Mouse (Mus musculus) heart, postnatal 0 days (tissue): Measurements from ENCODE around the gene Mthfd2l. TPM values are rescaled to one million over a fixed set of nuclear protein-coding genes. Genes with fewer than 3 reads are reported as not detected.

ENCODE experiments used
- ATAC-seq: fragments of 200-750 bp; cut with Nextera tagmentation; 2 replicates; pipeline ENCODE4 v1.8.0; 2017; ENCODE audit warnings: low read depth, moderate number of reproducible peaks, moderate library complexity; ENCODE audit not compliant: insufficient read depth
- DNase-seq: peaks from one replicate; pipeline ENCODE4 v3.0.0-alpha.2; 2016; ENCODE audit warnings: low spot score
- H3K27ac ChIP-seq: fragments of 300-500 bp; sonication (generic); 2 replicates; pipeline ENCODE4 v1.5.1; 2014; ENCODE audit warnings: low read depth, mild to moderate bottlenecking
- H3K27me3 ChIP-seq: fragments of 300-500 bp; sonication (generic); 2 replicates; pipeline ENCODE4 v1.6.1; 2014; ENCODE audit warnings: low read length, mixed read lengths; ENCODE audit not compliant: control insufficient read depth, insufficient read depth
- H3K36me3 ChIP-seq: fragments of 300-500 bp; sonication (generic); replicated peaks from 2 replicates; pipeline ENCODE4 v1.6.1; 2014; ENCODE audit warnings: low read length, mixed read lengths; ENCODE audit not compliant: control insufficient read depth, insufficient read depth
- H3K4me1 ChIP-seq: fragments of 300-500 bp; sonication (generic); 2 replicates; pipeline ENCODE4 v1.6.1; 2014; ENCODE audit warnings: antibody characterized with exemption; ENCODE audit not compliant: control insufficient read depth, insufficient read depth
- H3K4me2 ChIP-seq: fragments of 300-500 bp; sonication (generic); 2 replicates; pipeline ENCODE4 v1.6.1; 2014; ENCODE audit warnings: low read depth, mild to moderate bottlenecking, low read length, moderate library complexity
- H3K4me3 ChIP-seq: fragments of 300-500 bp; sonication (generic); 2 replicates; pipeline ENCODE4 v1.5.1; 2014; ENCODE audit warnings: low read depth, low read length
- H3K9ac ChIP-seq: fragments of 300-500 bp; sonication (generic); replicated peaks from 2 replicates; pipeline ENCODE4 v1.6.1; 2014; ENCODE audit warnings: low read depth, low read length, mixed read lengths
- H3K9me3 ChIP-seq: fragments of 300-500 bp; sonication (generic); replicated peaks from 2 replicates; pipeline ENCODE4 v1.6.1; 2016; ENCODE audit warnings: low read length; ENCODE audit not compliant: control insufficient read depth
- CTCF ChIP-seq: IDR thresholded peaks from 2 replicates; pipeline ENCODE4 v1.5.1; 2016; ENCODE audit warnings: antibody characterized with exemption, control low read depth, low read depth
- EP300 ChIP-seq: IDR thresholded peaks from 2 replicates; pipeline ENCODE4 v1.6.1; 2016; ENCODE audit warnings: antibody characterized with exemption, low read depth
- WGBS: fragments of 180-500 bp; shearing (Covaris S2); extraction: QIAGEN DNeasy Blood & Tissue Kit; methylation state at CpG from one replicate; pipeline ENCODE4 v1.1.7; 2014; 5-methylcytosine and 5-hydroxymethylcytosine counted together
- polyA plus RNA-seq: library from polyadenylated mRNA; unstranded; fragments of >200 nt; fragmentation: Nextera tagmentation; extraction: Ambion mirVana; gene quantifications from 2 replicates; pipeline ENCODE4 v1.2.1, GENCODE M21; 2015
- total RNA-seq: library from RNA; depleted of rRNA; stranded (reverse); fragments of >200 nt; gene quantifications from 2 replicates; pipeline ENCODE4 v1.2.3, GENCODE M21; 2014; ENCODE audit warnings: low replicate concordance

Gene Mthfd2l
- total and polyA plus RNA-seq, 2 experiments from 2014 or later = 29.2 to 88.5 TPM

- ATAC-seq (no peak), DNase-seq (no peak)
- 68% methylated on average over 2 of the region's 2 CpGs for WGBS
- Histone ChIP-seq H3K27me3 (no peaks in the 10 kb centered on the region), H3K4me3 (no peak overlapping the region), H3K9me3 (no peaks in the 10 kb centered on the region), H3K4me2 (no peak overlapping the region), H3K9ac (no peak overlapping the region), H3K27ac (no peak overlapping the region), H3K4me1 (no peaks in the 10 kb centered on the region), H3K36me3 (no peaks in the 10 kb centered on the region)
- TF ChIP-seq EP300 (no peak), CTCF (no peak)
These were observed 11.4 kb upstream of the Mthfd2l start for GRCm38 (mm10) chr5:90919495-90919894.

- 88% methylated on average over 4 of the region's 4 CpGs for WGBS
- Histone ChIP-seq H3K4me3 (no peak overlapping the region), H3K27me3 (no peaks in the 10 kb centered on the region), H3K4me1 (no peaks in the 10 kb centered on the region), H3K9ac (no peak overlapping the region), H3K27ac (no peak overlapping the region), H3K9me3 (no peaks in the 10 kb centered on the region), H3K36me3 (no peaks in the 10 kb centered on the region), H3K4me2 (no peak overlapping the region)
- TF ChIP-seq CTCF = no peak
- TF ChIP-seq EP300 = no peak
- DNase-seq (no peak), ATAC-seq (no peak)
These were observed 8.0 kb upstream of the Mthfd2l start for GRCm38 (mm10) chr5:90922958-90923357.

DNA sequence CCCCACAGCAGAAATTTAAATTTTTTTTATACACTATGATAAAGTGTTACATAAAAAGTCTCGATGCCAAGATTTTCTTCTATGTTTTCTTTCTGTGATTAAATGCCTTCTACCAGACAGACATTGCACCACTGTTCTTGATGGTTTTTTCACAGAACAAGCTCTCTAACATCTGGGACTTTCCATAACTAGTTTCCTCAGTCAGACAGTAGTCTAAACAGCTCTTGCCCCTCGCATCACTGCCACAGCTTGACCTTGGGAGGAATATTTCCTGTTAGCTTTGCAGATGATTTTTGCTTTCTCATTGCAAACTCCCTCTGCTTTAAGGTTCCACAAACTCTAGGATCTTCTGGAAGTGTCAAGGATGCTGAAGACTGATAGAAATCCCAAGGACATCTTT is 371 bp upstream of the Mthfd2l start:
- no peaks in the 10 kb centered on the region for H3K27me3 ChIP-seq
- WGBS = 52% methylated on average over 2 of the region's 2 CpGs
- H3K4me3 ChIP-seq = peak overlapping the region; percentile 65
- ATAC-seq (no peak; the same call in 1 of the 2 replicates), DNase-seq (no peak)
- TF ChIP-seq EP300 = no peak
- TF ChIP-seq CTCF = no peak
- H3K9me3 ChIP-seq = no peaks in the 10 kb centered on the region
- 0 out of 2 replicates have a peak, but pooled peaks cover 7% of the 10 kb centered on the region for H3K36me3 ChIP-seq
- peaks cover 9% of the 10 kb centered on the region; the same call in 1 of the 2 replicates for H3K4me1 ChIP-seq
- H3K4me2 ChIP-seq = peak overlapping the region; percentile 73
- peak overlapping the region; percentile 83 for H3K9ac ChIP-seq
- H3K27ac ChIP-seq = peak overlapping the region; percentile 92

- peak overlapping the region; percentile 83 for H3K9ac ChIP-seq
- 9% methylated on average over 6 of the region's 6 CpGs for WGBS
These were observed 994 bp downstream of the Mthfd2l start for GRCm38 (mm10) chr5:90931911-90932310.

DNA sequence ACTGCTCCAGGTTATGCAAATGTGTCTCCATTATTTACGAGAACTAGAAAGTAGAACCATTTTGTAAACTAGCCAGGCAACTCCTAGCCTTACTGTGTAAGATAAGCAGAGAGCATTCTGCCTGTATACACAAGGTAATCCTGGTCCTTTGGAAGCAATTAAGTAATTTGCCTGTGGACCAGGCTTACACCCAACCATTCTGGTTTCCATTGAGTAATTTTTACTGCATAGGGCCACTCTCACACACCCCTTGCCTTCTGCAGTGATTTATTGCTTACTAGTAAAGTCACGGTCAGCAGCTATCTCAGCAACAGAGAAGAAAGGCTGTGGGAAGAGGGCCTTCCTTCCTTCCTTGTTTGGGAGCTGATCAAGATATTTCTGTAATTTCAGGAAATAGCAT is 5.8 kb downstream of the Mthfd2l start:
- H3K9ac ChIP-seq = no peak overlapping the region
- no peaks in the 10 kb centered on the region for H3K27me3 ChIP-seq
- H3K36me3 ChIP-seq = 0 out of 2 replicates have a peak, but pooled peaks cover 7% of the 10 kb centered on the region
- DNase-seq (no peak), ATAC-seq (no peak)
- no peaks in the 10 kb centered on the region for H3K9me3 ChIP-seq
- no peak overlapping the region for H3K4me2 ChIP-seq
- H3K4me1 ChIP-seq = peaks cover 6% of the 10 kb centered on the region; the same call in 1 of the 2 replicates
- no peak for TF ChIP-seq EP300
- TF ChIP-seq CTCF = no peak
- no peak overlapping the region for H3K4me3 ChIP-seq
- H3K27ac ChIP-seq = no peak overlapping the region
- 83% methylated on average over 2 of the region's 2 CpGs for WGBS

More at GRCm38 (mm10) chr5:90931911-90932310, 994 bp downstream of the Mthfd2l start:
- peaks cover 9% of the 10 kb centered on the region; the same call in 1 of the 2 replicates for H3K4me1 ChIP-seq
- peak overlapping the region; percentile 73 for H3K4me2 ChIP-seq
- peak overlapping the region; percentile 92 for H3K27ac ChIP-seq
- no peaks in the 10 kb centered on the region for H3K27me3 ChIP-seq
- no peaks in the 10 kb centered on the region for H3K9me3 ChIP-seq
- DNase-seq (peak; percentile 14), ATAC-seq (0 out of 2 replicates have a peak, but pooled peaks have one; percentile 3)
- 0 out of 2 replicates have a peak, but pooled peaks cover 7% of the 10 kb centered on the region for H3K36me3 ChIP-seq
- peak overlapping the region; percentile 65 for H3K4me3 ChIP-seq
- TF ChIP-seq CTCF = no peak
- no peak for TF ChIP-seq EP300

- TF ChIP-seq EP300 (no peak), CTCF (no peak)
- 84% methylated on average over 2 of the region's 2 CpGs for WGBS
- Histone ChIP-seq H3K4me3 (no peak overlapping the region), H3K9ac (no peak overlapping the region), H3K9me3 (no peaks in the 10 kb centered on the region), H3K27me3 (no peaks in the 10 kb centered on the region), H3K27ac (no peak overlapping the region), H3K36me3 (no peaks in the 10 kb centered on the region), H3K4me2 (no peak overlapping the region), H3K4me1 (no peaks in the 10 kb centered on the region)
- DNase-seq = no peak
- no peak for ATAC-seq
These were observed 14.5 kb downstream of the Mthfd2l start for GRCm38 (mm10) chr5:90945453-90945852.
